Mouse (Mus musculus) brain, embryonic 14.5 days (tissue): Measurements from ENCODE around the gene Plscr3.

Experiments
- CTCF ChIP-seq: fragments of 200-500 bp; IDR thresholded peaks from 2 replicates; pipeline ENCODE4 v1.5.1; 2012; ENCODE audit warnings: inconsistent platforms, mild to moderate bottlenecking, moderate library complexity, borderline replicate concordance; ENCODE audit not compliant: insufficient read depth, insufficient read length; ENCODE audit errors: extremely low read depth
- POLR2A ChIP-seq: fragments of 200-500 bp; IDR thresholded peaks from 2 replicates; pipeline ENCODE4 v1.6.1; 2012; ENCODE audit warnings: mild to moderate bottlenecking, inconsistent platforms, borderline replicate concordance; ENCODE audit not compliant: poor library complexity, insufficient read depth, insufficient read length, severe bottlenecking; ENCODE audit errors: extremely low read depth

DNA sequence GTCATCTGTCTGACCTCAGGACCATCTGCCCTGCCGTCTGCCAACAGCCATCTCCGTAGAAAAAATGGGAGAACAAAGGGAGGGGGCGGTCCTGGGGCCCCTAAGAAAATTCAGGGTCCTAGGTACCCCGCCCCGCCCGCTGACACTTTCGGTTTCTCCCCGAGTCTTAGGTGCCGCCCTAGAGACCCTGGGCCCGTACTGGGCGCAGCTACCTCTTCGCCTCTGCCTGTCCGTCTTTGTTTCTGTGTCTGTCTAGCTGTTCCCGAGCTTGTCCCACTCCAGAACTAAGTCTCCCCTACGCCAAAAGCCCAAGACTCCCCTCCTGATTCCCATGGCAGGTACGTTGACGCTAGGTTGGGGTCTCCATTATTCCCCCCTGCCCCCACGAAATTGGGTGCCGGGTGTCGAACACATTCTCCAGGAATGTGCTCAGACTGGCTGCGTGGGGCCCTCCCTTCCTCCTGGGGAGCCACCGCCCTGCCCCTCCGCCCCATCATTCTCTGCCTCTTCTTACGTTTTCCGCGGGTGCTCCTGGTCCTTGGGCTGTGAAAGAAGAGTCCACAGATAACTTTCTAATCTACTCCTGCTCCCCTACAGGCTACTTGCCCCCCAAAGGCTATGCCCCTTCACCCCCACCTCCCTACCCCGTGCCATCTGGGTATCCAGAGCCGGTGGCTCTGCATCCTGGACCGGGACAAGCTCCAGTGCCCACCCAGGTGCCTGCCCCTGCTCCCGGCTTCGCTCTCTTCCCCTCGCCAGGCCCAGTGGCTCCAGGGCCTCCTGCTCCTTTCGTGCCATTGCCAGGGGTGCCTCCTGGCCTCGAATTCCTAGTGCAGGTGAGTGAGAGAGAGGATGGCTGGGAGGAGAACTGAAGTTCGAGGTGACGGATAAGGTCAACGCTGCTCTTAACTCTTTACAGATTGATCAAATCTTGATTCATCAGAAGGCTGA, 837 bp downstream of the Plscr3 start:
- TF ChIP-seq CTCF, result no peak
- TF ChIP-seq POLR2A, result no peak
